Mouse (Mus musculus) CH12.LX (cell line): ENCODE measurements at regions not wholly inside any gene's neighbourhood (a gene's known extent, or its start where the extent isn't known, plus 50 kb on each side); places are given as distances from the start of the nearest gene placed in this dataset.

Experiments used
- CTCF ChIP-seq, 2 experiments: IDR thresholded peaks in 1 of 2; conservative IDR thresholded peaks in 1 of 2; 2 replicates each; pipeline ENCODE4 v1.5.1; 2011 to 2012; ENCODE audit warnings: low read depth in 2 of 2, low read length in 2 of 2, improper control_type of control experiment in 1 of 2, inconsistent platforms in 1 of 2, mild to moderate bottlenecking in 1 of 2, moderate library complexity in 1 of 2
- TCF12 ChIP-seq: IDR thresholded peaks from 2 replicates; pipeline ENCODE4 v1.6.1; 2014; ENCODE audit warnings: low read depth, mild to moderate bottlenecking, inconsistent platforms, low read length, improper control_type of control experiment

DNA sequence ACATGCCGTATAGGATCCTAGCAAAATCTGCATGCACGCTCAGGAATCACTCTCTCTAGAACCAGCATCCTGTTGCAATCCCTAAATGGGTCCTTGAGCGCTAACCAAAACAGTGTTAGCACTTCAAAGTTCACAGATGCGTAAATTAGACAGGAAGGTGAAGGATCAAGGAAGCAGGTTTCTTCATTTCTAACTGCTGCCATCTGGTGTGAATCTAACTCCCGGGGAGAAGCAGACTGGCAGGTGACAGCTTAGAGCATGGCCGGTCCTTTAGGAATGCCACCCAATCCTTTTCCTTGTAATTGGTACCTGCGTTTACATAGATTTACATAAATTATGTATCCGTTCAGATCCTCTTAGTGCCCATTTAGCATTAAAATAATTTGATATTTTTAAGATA lies 206.2 kb downstream of the Mreg start:
- TF ChIP-seq CTCF (conservative IDR thresholded peaks at IDR 0.05 in 1 of 2, IDR thresholded peaks at IDR 0.05 in 1 of 2; ENCODE audit: low read depth in 2 of 2, low read length in 2 of 2) (no peak), TCF12 (no peak)
